Mouse (Mus musculus): ENCODE measurements around the gene Ifnl3. TPM values are rescaled to one million over a fixed set of nuclear protein-coding genes. Genes with fewer than 3 reads are reported as not detected.

The Ifnl3 gene
- total and polyA plus RNA-seq, 2 experiments = not detected

GRCm38 (mm10) chr7:28555939-28556535 is 33.4 kb downstream of the Ifnl3 start:
- 9% methylated on average over 5 of the region's 5 CpGs for WGBS
- Histone ChIP-seq H3K27ac (replicated peaks; ENCODE audit: insufficient read depth, low read depth, low read length) (no peak overlapping the region), H3K9ac (ENCODE audit: low read depth, low read length) (no peak overlapping the region), H3K36me3 (ENCODE audit: control insufficient read depth, insufficient read depth, low read length) (peaks cover 4% of the 10 kb centered on the region; the same call in 1 of the 2 replicates), H3K79me2 (ENCODE audit: control insufficient read depth, insufficient read depth, low read length) (no peaks in the 10 kb centered on the region), H3K4me3 (ENCODE audit: insufficient read depth, low read depth, low read length) (no peak overlapping the region), H3K27me3 (ENCODE audit: control insufficient read depth, insufficient read depth, low read length) (no peaks in the 10 kb centered on the region), H3K4me1 (ENCODE audit: control insufficient read depth, insufficient read depth, low read length) (no peaks in the 10 kb centered on the region)
- no peak for DNase-seq (ENCODE audit: extremely low read depth, low read depth, low spot score)
- TF ChIP-seq CTCF (IDR thresholded peaks at IDR 0.05; ENCODE audit: low read depth, low read length) (no peak), POLR2A (IDR thresholded peaks at IDR 0.05; ENCODE audit: extremely low read depth, insufficient read depth, low read length) (no peak)

- Histone ChIP-seq H3K36me3 (ENCODE audit: control insufficient read depth, insufficient read depth, low read length) (peaks cover 4% of the 10 kb centered on the region; the same call in 1 of the 2 replicates), H3K79me2 (ENCODE audit: control insufficient read depth, insufficient read depth, low read length) (no peaks in the 10 kb centered on the region), H3K4me3 (ENCODE audit: insufficient read depth, low read depth, low read length) (no peak overlapping the region), H3K4me1 (ENCODE audit: control insufficient read depth, insufficient read depth, low read length) (no peaks in the 10 kb centered on the region), H3K9ac (ENCODE audit: low read depth, low read length) (no peak overlapping the region), H3K27ac (replicated peaks; ENCODE audit: insufficient read depth, low read depth, low read length) (no peak overlapping the region), H3K27me3 (ENCODE audit: control insufficient read depth, insufficient read depth, low read length) (no peaks in the 10 kb centered on the region)
- 72% methylated on average over 5 of the region's 5 CpGs for WGBS
- no peak for TF ChIP-seq CTCF (IDR thresholded peaks at IDR 0.05; ENCODE audit: low read depth, low read length)
- TF ChIP-seq POLR2A (IDR thresholded peaks at IDR 0.05; ENCODE audit: extremely low read depth, insufficient read depth, low read length) = no peak
- DNase-seq (ENCODE audit: extremely low read depth, low read depth, low spot score) = no peak
These were observed 34.4 kb downstream of the Ifnl3 start for GRCm38 (mm10) chr7:28557069-28557468.

GRCm38 (mm10) chr7:28557708-28558107 is 35.1 kb downstream of the Ifnl3 start:
- no peak for DNase-seq (ENCODE audit: extremely low read depth, low read depth, low spot score)
- 84% methylated on average over 6 of the region's 6 CpGs for WGBS
- Histone ChIP-seq H3K4me3 (ENCODE audit: insufficient read depth, low read depth, low read length) (no peak overlapping the region), H3K27me3 (ENCODE audit: control insufficient read depth, insufficient read depth, low read length) (no peaks in the 10 kb centered on the region), H3K27ac (replicated peaks; ENCODE audit: insufficient read depth, low read depth, low read length) (no peak overlapping the region), H3K36me3 (ENCODE audit: control insufficient read depth, insufficient read depth, low read length) (peaks cover 4% of the 10 kb centered on the region; the same call in 1 of the 2 replicates), H3K9ac (ENCODE audit: low read depth, low read length) (no peak overlapping the region), H3K4me1 (ENCODE audit: control insufficient read depth, insufficient read depth, low read length) (no peaks in the 10 kb centered on the region), H3K79me2 (ENCODE audit: control insufficient read depth, insufficient read depth, low read length) (no peaks in the 10 kb centered on the region)
- TF ChIP-seq CTCF (IDR thresholded peaks at IDR 0.05; ENCODE audit: low read depth, low read length) = no peak
- no peak for TF ChIP-seq POLR2A (IDR thresholded peaks at IDR 0.05; ENCODE audit: extremely low read depth, insufficient read depth, low read length)

GRCm38 (mm10) chr7:28558486-28558885 is 35.9 kb downstream of the Ifnl3 start:
- H3K27ac ChIP-seq (replicated peaks; ENCODE audit: insufficient read depth, low read depth, low read length) = no peak overlapping the region
- TF ChIP-seq POLR2A (IDR thresholded peaks at IDR 0.05; ENCODE audit: extremely low read depth, insufficient read depth, low read length) (no peak), CTCF (IDR thresholded peaks at IDR 0.05; ENCODE audit: low read depth, low read length) (no peak)
- no peaks in the 10 kb centered on the region for H3K27me3 ChIP-seq (ENCODE audit: control insufficient read depth, insufficient read depth, low read length)
- no peaks in the 10 kb centered on the region for H3K79me2 ChIP-seq (ENCODE audit: control insufficient read depth, insufficient read depth, low read length)
- DNase-seq (ENCODE audit: extremely low read depth, low read depth, low spot score) = peak; percentile 67
- H3K4me3 ChIP-seq (ENCODE audit: insufficient read depth, low read depth, low read length) = no peak overlapping the region
- H3K9ac ChIP-seq (ENCODE audit: low read depth, low read length) = no peak overlapping the region
- peaks cover 4% of the 10 kb centered on the region; the same call in 1 of the 2 replicates for H3K36me3 ChIP-seq (ENCODE audit: control insufficient read depth, insufficient read depth, low read length)
- H3K4me1 ChIP-seq (ENCODE audit: control insufficient read depth, insufficient read depth, low read length) = no peaks in the 10 kb centered on the region
- WGBS = 31% methylated on average over 4 of the region's 4 CpGs

- TF ChIP-seq CTCF (IDR thresholded peaks at IDR 0.05; ENCODE audit: low read depth, low read length) (no peak), POLR2A (IDR thresholded peaks at IDR 0.05; ENCODE audit: extremely low read depth, insufficient read depth, low read length) (no peak)
- H3K27ac ChIP-seq (replicated peaks; ENCODE audit: insufficient read depth, low read depth, low read length) = no peak overlapping the region
- H3K4me1 ChIP-seq (ENCODE audit: control insufficient read depth, insufficient read depth, low read length) = no peaks in the 10 kb centered on the region
- no peak overlapping the region for H3K4me3 ChIP-seq (ENCODE audit: insufficient read depth, low read depth, low read length)
- H3K9ac ChIP-seq (ENCODE audit: low read depth, low read length) = no peak overlapping the region
- no peak for DNase-seq (ENCODE audit: extremely low read depth, low read depth, low spot score)
- no peaks in the 10 kb centered on the region for H3K27me3 ChIP-seq (ENCODE audit: control insufficient read depth, insufficient read depth, low read length)
- peaks cover 4% of the 10 kb centered on the region; the same call in 1 of the 2 replicates for H3K36me3 ChIP-seq (ENCODE audit: control insufficient read depth, insufficient read depth, low read length)
- 96% methylated on average over 10 of the region's 10 CpGs for WGBS
- H3K79me2 ChIP-seq (ENCODE audit: control insufficient read depth, insufficient read depth, low read length) = no peaks in the 10 kb centered on the region
These were observed 38.2 kb downstream of the Ifnl3 start for GRCm38 (mm10) chr7:28560856-28561255.

- H3K9ac ChIP-seq (ENCODE audit: low read depth, low read length) = no peak overlapping the region
- DNase-seq (ENCODE audit: extremely low read depth, low read depth, low spot score) = no peak
- H3K4me3 ChIP-seq (ENCODE audit: insufficient read depth, low read depth, low read length) = no peak overlapping the region
- H3K4me1 ChIP-seq (ENCODE audit: control insufficient read depth, insufficient read depth, low read length) = no peaks in the 10 kb centered on the region
- TF ChIP-seq POLR2A (IDR thresholded peaks at IDR 0.05; ENCODE audit: extremely low read depth, insufficient read depth, low read length) = no peak
- TF ChIP-seq CTCF (IDR thresholded peaks at IDR 0.05; ENCODE audit: low read depth, low read length) = no peak
- no peaks in the 10 kb centered on the region for H3K79me2 ChIP-seq (ENCODE audit: control insufficient read depth, insufficient read depth, low read length)
- H3K36me3 ChIP-seq (ENCODE audit: control insufficient read depth, insufficient read depth, low read length) = peaks cover 4% of the 10 kb centered on the region; the same call in 1 of the 2 replicates
- no peaks in the 10 kb centered on the region for H3K27me3 ChIP-seq (ENCODE audit: control insufficient read depth, insufficient read depth, low read length)
- no peak overlapping the region for H3K27ac ChIP-seq (replicated peaks; ENCODE audit: insufficient read depth, low read depth, low read length)
- 94% methylated on average over 11 of the region's 11 CpGs for WGBS
These were observed 39.3 kb downstream of the Ifnl3 start for GRCm38 (mm10) chr7:28561967-28562366.
